Mouse (Mus musculus): ENCODE data around the gene Krtap12-1. TPM values are rescaled to one million over a fixed set of nuclear protein-coding genes. Genes with fewer than 3 reads are reported as not detected.
"Not testable (repeated sequence)": the region's sequence is repeated elsewhere in the genome, so short reads cannot be mapped to it uniquely, and the experiment has no call there.

Gene Krtap12-1
- polyA plus RNA-seq, 1 experiment from 2014 or later, result not detected

GRCm38 (mm10) chr10:77759582-77759981, 39.2 kb downstream of the Krtap12-1 start, which contains the start of gene Gm3233:
TSS of gene Gm3233 (minus strand) at chr10:77759682.
- not testable (repeated sequence) for ATAC-seq (ENCODE audit: low FRiP score); H3K9ac ChIP-seq (ENCODE audit: low read depth, low read length); H3K4me3 ChIP-seq (ENCODE audit: low read depth, low read length); H3K4me1 ChIP-seq (replicated peaks; ENCODE audit: control insufficient read depth, insufficient read depth, low read length); H3K27me3 ChIP-seq (ENCODE audit: control insufficient read depth, insufficient read depth, low read length); H3K9me3 ChIP-seq (ENCODE audit: control insufficient read depth, low read length); H3K27ac ChIP-seq (ENCODE audit: low read depth, low read length); H3K4me2 ChIP-seq (replicated peaks; ENCODE audit: low read depth, low read length); DNase-seq (ENCODE audit: low spot score); H3K36me3 ChIP-seq (ENCODE audit: control insufficient read depth, insufficient read depth, low read length)
- WGBS, result no CpG with 5 or more reads among the region's 1 CpGs

GRCm38 (mm10) chr10:77769727-77770126, 49.3 kb downstream of the Krtap12-1 start:
- H3K27me3 ChIP-seq (ENCODE audit: control insufficient read depth, insufficient read depth, low read length), result no peaks in the 10 kb centered on the region
- no peaks in the 10 kb centered on the region for H3K9me3 ChIP-seq (ENCODE audit: control insufficient read depth, low read length)
- no peak overlapping the region for H3K4me3 ChIP-seq (ENCODE audit: low read depth, low read length)
- WGBS, result 95% methylated on average over 1 of the region's 1 CpGs
- no peak for ATAC-seq (ENCODE audit: low FRiP score)
- H3K36me3 ChIP-seq (ENCODE audit: control insufficient read depth, insufficient read depth, low read length), result no peaks in the 10 kb centered on the region
- H3K4me1 ChIP-seq (replicated peaks; ENCODE audit: control insufficient read depth, insufficient read depth, low read length), result no peaks in the 10 kb centered on the region
- no peak overlapping the region for H3K27ac ChIP-seq (ENCODE audit: low read depth, low read length)
- no peak overlapping the region for H3K4me2 ChIP-seq (replicated peaks; ENCODE audit: low read depth, low read length)
- DNase-seq (ENCODE audit: low spot score), result no peak
- H3K9ac ChIP-seq (ENCODE audit: low read depth, low read length), result no peak overlapping the region

Other genes with a start within 250 kb of the Krtap12-1 start
- 34.6 and 41.8 TPM in 2 replicates for gene Fam207a, start 204.8 kb upstream of the Krtap12-1 start, polyA plus RNA-seq (2014; fragmentation: Nextera tagmentation; extraction: Ambion mirVana)
- 1.2 and 1.8 TPM in 2 replicates for gene Itgb2, start 190.3 kb upstream of the Krtap12-1 start, polyA plus RNA-seq (2014; fragmentation: Nextera tagmentation; extraction: Ambion mirVana)
- 73.1 and 79.3 TPM in 2 replicates for gene Pttg1ip, start 138.9 kb upstream of the Krtap12-1 start, polyA plus RNA-seq (2014; fragmentation: Nextera tagmentation; extraction: Ambion mirVana)
- 287 and 321 TPM in 2 replicates for gene Sumo3, start 114.5 kb upstream of the Krtap12-1 start, polyA plus RNA-seq (2014; fragmentation: Nextera tagmentation; extraction: Ambion mirVana)
- gene Gm49325, start 114.4 kb upstream of the Krtap12-1 start, polyA plus RNA-seq (2014; fragmentation: Nextera tagmentation; extraction: Ambion mirVana), result 2.2 TPM in 1 of 2 replicates, not detected in the other
- gene Ube2g2, start 98.3 kb upstream of the Krtap12-1 start, polyA plus RNA-seq (2014; fragmentation: Nextera tagmentation; extraction: Ambion mirVana), result 40.5 and 50.0 TPM in 2 replicates
- 0.56 and 0.64 TPM in 2 replicates for gene Tspear, start 34.0 kb upstream of the Krtap12-1 start, polyA plus RNA-seq (2014; fragmentation: Nextera tagmentation; extraction: Ambion mirVana)
- not detected in 2 replicates for gene Gm19402, start 29.8 kb upstream of the Krtap12-1 start, polyA plus RNA-seq (2014; fragmentation: Nextera tagmentation; extraction: Ambion mirVana)
- not detected in 2 replicates for gene Gm9508, start 23.4 kb upstream of the Krtap12-1 start, polyA plus RNA-seq (2014; fragmentation: Nextera tagmentation; extraction: Ambion mirVana)
- not detected in 2 replicates for gene Gm10272, start 14.0 kb upstream of the Krtap12-1 start, polyA plus RNA-seq (2014; fragmentation: Nextera tagmentation; extraction: Ambion mirVana)
- gene Gm10024, start 9.1 kb upstream of the Krtap12-1 start, polyA plus RNA-seq (2014; fragmentation: Nextera tagmentation; extraction: Ambion mirVana), result not detected in 2 replicates
- not detected in 2 replicates for gene Gm10142, start 4.8 kb upstream of the Krtap12-1 start, polyA plus RNA-seq (2014; fragmentation: Nextera tagmentation; extraction: Ambion mirVana)
- not detected in 2 replicates for gene Gm10100, start 5.9 kb downstream of the Krtap12-1 start, polyA plus RNA-seq (2014; fragmentation: Nextera tagmentation; extraction: Ambion mirVana)
- not detected in 2 replicates for gene Gm18596, start 22.0 kb downstream of the Krtap12-1 start, polyA plus RNA-seq (2014; fragmentation: Nextera tagmentation; extraction: Ambion mirVana)
- not detected in 2 replicates for gene Gm9736, start 30.8 kb downstream of the Krtap12-1 start, polyA plus RNA-seq (2014; fragmentation: Nextera tagmentation; extraction: Ambion mirVana)
- not detected in 2 replicates for gene Gm3233, start 39.1 kb downstream of the Krtap12-1 start, polyA plus RNA-seq (2014; fragmentation: Nextera tagmentation; extraction: Ambion mirVana)
- not detected in 2 replicates for gene Gm3238, start 50.7 kb downstream of the Krtap12-1 start, polyA plus RNA-seq (2014; fragmentation: Nextera tagmentation; extraction: Ambion mirVana)
- not detected in 2 replicates for gene Gm7138, start 56.3 kb downstream of the Krtap12-1 start, polyA plus RNA-seq (2014; fragmentation: Nextera tagmentation; extraction: Ambion mirVana)
- gene Gm3250, start 61.9 kb downstream of the Krtap12-1 start, polyA plus RNA-seq (2014; fragmentation: Nextera tagmentation; extraction: Ambion mirVana), result not detected in 2 replicates
- not detected in 2 replicates for gene Gm7137, start 67.6 kb downstream of the Krtap12-1 start, polyA plus RNA-seq (2014; fragmentation: Nextera tagmentation; extraction: Ambion mirVana)
- not detected in 2 replicates for gene Gm9639, start 74.5 kb downstream of the Krtap12-1 start, polyA plus RNA-seq (2014; fragmentation: Nextera tagmentation; extraction: Ambion mirVana)
- gene Gm19668, start 78.5 kb downstream of the Krtap12-1 start, polyA plus RNA-seq (2014; fragmentation: Nextera tagmentation; extraction: Ambion mirVana), result not detected in 2 replicates
- gene Gm9507, start 91.2 kb downstream of the Krtap12-1 start, polyA plus RNA-seq (2014; fragmentation: Nextera tagmentation; extraction: Ambion mirVana), result not detected in 2 replicates
- not detected in 2 replicates for gene Gm2696, start 94.1 kb downstream of the Krtap12-1 start, polyA plus RNA-seq (2014; fragmentation: Nextera tagmentation; extraction: Ambion mirVana)
- gene Krtap10-4, start 106.5 kb downstream of the Krtap12-1 start, polyA plus RNA-seq (2014; fragmentation: Nextera tagmentation; extraction: Ambion mirVana), result not detected in 2 replicates
- gene Krtap10-10, start 115.3 kb downstream of the Krtap12-1 start, polyA plus RNA-seq (2014; fragmentation: Nextera tagmentation; extraction: Ambion mirVana), result not detected in 2 replicates
- not detected in 2 replicates for gene Gm36176, start 126.2 kb downstream of the Krtap12-1 start, polyA plus RNA-seq (2014; fragmentation: Nextera tagmentation; extraction: Ambion mirVana)
- not detected in 2 replicates for gene Gm10318, start 132.3 kb downstream of the Krtap12-1 start, polyA plus RNA-seq (2014; fragmentation: Nextera tagmentation; extraction: Ambion mirVana)
- not detected in 2 replicates for gene Gm3285, start 141.4 kb downstream of the Krtap12-1 start, polyA plus RNA-seq (2014; fragmentation: Nextera tagmentation; extraction: Ambion mirVana)
- gene Lrrc3, start 181.9 kb downstream of the Krtap12-1 start, polyA plus RNA-seq (2014; fragmentation: Nextera tagmentation; extraction: Ambion mirVana), result 3.1 and 3.6 TPM in 2 replicates
- 0.56 and 1.4 TPM in 2 replicates for gene Trpm2, start 250.0 kb downstream of the Krtap12-1 start, polyA plus RNA-seq (2014; fragmentation: Nextera tagmentation; extraction: Ambion mirVana)